Mouse (Mus musculus) liver, embryonic 14.5 days (tissue): ENCODE data around the gene Shisa5. TPM values are rescaled to one million over a fixed set of nuclear protein-coding genes. Genes with fewer than 3 reads are reported as not detected.

Experiments
- ATAC-seq: fragments of 200-750 bp; cut with Nextera tagmentation; 2 replicates; pipeline ENCODE4 v1.8.0; 2017; ENCODE audit warnings: moderate number of reproducible peaks, mild to moderate bottlenecking, moderate library complexity; ENCODE audit not compliant: insufficient read depth
- DNase-seq, 3 experiments: peaks; one replicate each; pipeline ENCODE4 v3.0.0-alpha.2; 2012 to 2013; ENCODE audit warnings: low read depth in 3 of 3, low spot score in 3 of 3
- H3K27ac ChIP-seq: fragments of 300-500 bp; sonication (generic); 2 replicates; pipeline ENCODE4 v1.5.1; 2014; ENCODE audit warnings: moderate library complexity, mild to moderate bottlenecking, control low read depth, inconsistent platforms
- H3K27me3 ChIP-seq: fragments of 300-500 bp; sonication (generic); 2 replicates; pipeline ENCODE4 v1.6.1; 2014; ENCODE audit warnings: mild to moderate bottlenecking, low read length, moderate library complexity; ENCODE audit not compliant: control insufficient read depth, insufficient read depth
- H3K36me3 ChIP-seq: fragments of 300-500 bp; sonication (generic); replicated peaks from 2 replicates; pipeline ENCODE4 v1.6.1; 2014; ENCODE audit warnings: low read depth; ENCODE audit not compliant: control insufficient read depth, insufficient read depth
- H3K4me1 ChIP-seq, 2 experiments: fragments of 200-500 bp in 1 of 2; fragments of 300-500 bp in 1 of 2; sonication (generic) in 1 of 2; replicated peaks; 2 replicates each; pipeline ENCODE4 v1.6.1; 2012 to 2014; ENCODE audit warnings: antibody characterized with exemption in 1 of 2, inconsistent platforms in 1 of 2, low read length in 1 of 2; ENCODE audit not compliant: control insufficient read depth in 2 of 2, insufficient read depth in 2 of 2
- H3K4me2 ChIP-seq: fragments of 300-500 bp; sonication (generic); 2 replicates; pipeline ENCODE4 v1.6.1; 2014; ENCODE audit warnings: low read depth, mild to moderate bottlenecking, control low read depth, moderate library complexity
- H3K4me3 ChIP-seq, 2 experiments: fragments of 200-500 bp in 1 of 2; fragments of 300-500 bp in 1 of 2; sonication (generic) in 1 of 2; 2 replicates each; pipeline ENCODE4 v1.5.1; 2012 to 2014; ENCODE audit warnings: low read depth in 2 of 2, low read length in 2 of 2, mild to moderate bottlenecking in 2 of 2, control low read depth in 1 of 2, inconsistent platforms in 1 of 2, moderate library complexity in 1 of 2; ENCODE audit not compliant: insufficient read depth in 1 of 2
- H3K9ac ChIP-seq: fragments of 300-500 bp; sonication (generic); replicated peaks from 2 replicates; pipeline ENCODE4 v1.6.1; 2014; ENCODE audit warnings: mild to moderate bottlenecking, control low read depth, moderate library complexity
- H3K9me3 ChIP-seq: fragments of 300-500 bp; sonication (generic); 2 replicates; pipeline ENCODE4 v1.6.1; 2016; ENCODE audit warnings: low read length, mixed read lengths; ENCODE audit not compliant: control insufficient read depth
- CTCF ChIP-seq: IDR thresholded peaks from 2 replicates; pipeline ENCODE4 v1.5.1; 2016; ENCODE audit warnings: antibody characterized with exemption, low read depth, control low read depth
- EP300 ChIP-seq: IDR thresholded peaks from 2 replicates; pipeline ENCODE4 v1.6.1; 2016; ENCODE audit warnings: antibody characterized with exemption, low read depth
- WGBS: fragments of 180-500 bp; shearing (Covaris S2); extraction: QIAGEN DNeasy Blood & Tissue Kit; methylation state at CpG from one replicate; pipeline ENCODE4 v1.1.7; 2014; ENCODE audit not compliant: insufficient replicate concordance; 5-methylcytosine and 5-hydroxymethylcytosine counted together
- polyA plus RNA-seq, 2 experiments: library from polyadenylated mRNA; depleted of rRNA in 1 of 2; stranded (reverse) in 1 of 2; unstranded in 1 of 2; fragments of >200 nt; fragmentation: Nextera tagmentation in 1 of 2; extraction: Ambion mirVana in 1 of 2; gene quantifications; 2 replicates each; pipeline versions ENCODE4 v1.2.1 to v1.2.3; 2012 to 2014

Shisa5 gene
- polyA plus RNA-seq, 2 experiments = 14.9 to 16.0 TPM

DNA sequence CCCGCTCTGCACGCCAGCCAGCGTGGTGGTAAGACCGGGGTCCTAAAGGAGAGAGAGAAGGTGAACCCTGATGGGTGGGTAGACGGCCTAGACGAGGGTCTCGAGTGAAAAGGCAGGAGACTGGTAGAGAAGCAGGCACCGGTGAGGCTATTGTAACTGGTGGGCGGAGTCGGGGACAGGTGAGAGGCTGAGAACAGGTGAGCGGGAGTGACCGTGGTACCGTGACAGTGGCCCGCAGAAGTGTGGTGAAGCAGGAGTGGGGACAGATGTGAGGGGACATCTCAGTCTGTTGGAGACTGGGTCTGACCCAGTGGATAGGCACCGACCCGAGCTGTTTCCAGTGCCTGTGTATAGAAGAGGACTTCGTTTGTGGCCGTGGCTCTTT lies 46.3 kb upstream of the Shisa5 start:
- H3K4me1 ChIP-seq = peaks cover 6 to 37% of the 10 kb centered on the region in 2 experiments
- H3K36me3 ChIP-seq = no peaks in the 10 kb centered on the region
- no peak overlapping the region for H3K27ac ChIP-seq
- peak overlapping the region; percentile 51 to 68 for H3K4me3 ChIP-seq
- TF ChIP-seq EP300 (no peak), CTCF (no peak)
- H3K4me2 ChIP-seq = peak overlapping the region; percentile 70
- WGBS = 18% methylated on average over 18 of the region's 18 CpGs
- no peaks in the 10 kb centered on the region for H3K9me3 ChIP-seq
- H3K9ac ChIP-seq = no peak overlapping the region
- no peaks in the 10 kb centered on the region for H3K27me3 ChIP-seq
- no peak for DNase-seq
- ATAC-seq = no peak; the same call in 1 of the 2 replicates

DNA sequence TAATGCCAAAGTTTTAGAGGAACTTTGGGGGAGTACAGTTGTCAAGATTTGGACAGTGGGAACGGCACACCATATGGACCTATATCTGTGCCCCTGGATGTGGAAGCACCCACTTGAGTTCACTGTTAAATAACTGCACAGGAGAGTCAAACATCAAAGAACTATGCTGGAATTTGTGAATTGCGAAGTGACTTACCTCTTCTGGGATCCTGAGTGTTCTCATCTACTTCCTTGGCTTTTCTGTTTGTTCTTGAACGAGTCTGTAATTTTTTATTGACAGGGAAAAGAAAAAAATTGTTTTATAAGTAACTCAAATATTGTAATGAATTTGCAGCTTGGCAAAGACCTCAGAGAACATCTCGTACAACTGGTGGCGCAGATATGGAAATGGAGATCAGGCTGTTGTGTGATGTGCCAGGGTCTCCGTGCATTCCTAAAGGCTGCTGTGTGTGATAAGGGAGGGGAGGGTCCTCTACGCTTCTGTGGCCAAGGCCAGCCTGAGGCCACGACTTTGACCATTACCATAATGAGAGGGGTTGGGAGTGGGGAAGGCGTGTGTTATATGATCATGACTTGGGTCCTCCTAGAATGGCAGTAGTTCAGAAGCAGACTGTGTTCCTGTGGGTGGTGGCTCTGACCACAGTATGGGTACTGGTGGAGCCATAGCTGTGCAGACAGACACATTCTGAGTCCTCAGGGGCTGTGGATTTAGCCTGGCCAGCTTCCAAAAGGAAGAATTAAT lies 45.6 kb upstream of the Shisa5 start:
- H3K9me3 ChIP-seq = no peaks in the 10 kb centered on the region
- H3K4me3 ChIP-seq = peak overlapping the region in 1 of 2 experiments; percentile 51; a peak in 2 of 4 replicates
- DNase-seq (no peak), ATAC-seq (no peak)
- H3K27ac ChIP-seq = no peak overlapping the region
- 43% methylated on average over 9 of the region's 9 CpGs for WGBS
- no peaks in the 10 kb centered on the region for H3K36me3 ChIP-seq
- H3K4me2 ChIP-seq = peak overlapping the region; percentile 70
- H3K9ac ChIP-seq = no peak overlapping the region
- H3K27me3 ChIP-seq = no peaks in the 10 kb centered on the region
- H3K4me1 ChIP-seq = peaks cover 6 to 36% of the 10 kb centered on the region in 2 experiments
- TF ChIP-seq CTCF = no peak
- TF ChIP-seq EP300 = no peak

DNA sequence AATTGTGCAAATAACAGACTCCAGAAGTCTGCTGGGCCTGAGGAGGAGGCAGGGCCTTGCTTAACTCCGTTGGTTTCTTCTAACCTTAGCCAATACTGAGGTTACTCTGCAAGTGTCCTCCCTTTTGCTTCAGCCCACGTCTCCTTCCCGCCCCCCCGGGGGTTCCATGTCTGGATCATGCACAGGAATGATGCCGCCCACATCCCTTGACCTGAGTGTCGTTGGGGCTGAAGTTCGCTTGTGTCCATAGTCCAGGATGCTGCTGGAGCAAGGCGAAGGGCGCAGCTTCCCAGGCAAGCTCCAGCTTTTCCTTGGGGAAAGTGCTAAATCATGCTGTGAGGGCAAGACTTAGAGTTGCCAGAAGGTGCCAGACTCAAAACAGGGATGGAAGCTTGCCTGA lies 42.0 kb upstream of the Shisa5 start:
- no peak overlapping the region for H3K4me2 ChIP-seq
- H3K4me3 ChIP-seq = no peak overlapping the region
- TF ChIP-seq EP300 = no peak
- no peak for TF ChIP-seq CTCF
- 59% methylated on average over 9 of the region's 9 CpGs for WGBS
- no peaks in the 10 kb centered on the region for H3K9me3 ChIP-seq
- H3K27ac ChIP-seq = no peak overlapping the region
- ATAC-seq = no peak
- H3K4me1 ChIP-seq = peaks cover 0 to 22% of the 10 kb centered on the region in 2 experiments
- DNase-seq = no peak
- no peak overlapping the region for H3K9ac ChIP-seq
- H3K27me3 ChIP-seq = no peaks in the 10 kb centered on the region
- H3K36me3 ChIP-seq = no peaks in the 10 kb centered on the region

DNA sequence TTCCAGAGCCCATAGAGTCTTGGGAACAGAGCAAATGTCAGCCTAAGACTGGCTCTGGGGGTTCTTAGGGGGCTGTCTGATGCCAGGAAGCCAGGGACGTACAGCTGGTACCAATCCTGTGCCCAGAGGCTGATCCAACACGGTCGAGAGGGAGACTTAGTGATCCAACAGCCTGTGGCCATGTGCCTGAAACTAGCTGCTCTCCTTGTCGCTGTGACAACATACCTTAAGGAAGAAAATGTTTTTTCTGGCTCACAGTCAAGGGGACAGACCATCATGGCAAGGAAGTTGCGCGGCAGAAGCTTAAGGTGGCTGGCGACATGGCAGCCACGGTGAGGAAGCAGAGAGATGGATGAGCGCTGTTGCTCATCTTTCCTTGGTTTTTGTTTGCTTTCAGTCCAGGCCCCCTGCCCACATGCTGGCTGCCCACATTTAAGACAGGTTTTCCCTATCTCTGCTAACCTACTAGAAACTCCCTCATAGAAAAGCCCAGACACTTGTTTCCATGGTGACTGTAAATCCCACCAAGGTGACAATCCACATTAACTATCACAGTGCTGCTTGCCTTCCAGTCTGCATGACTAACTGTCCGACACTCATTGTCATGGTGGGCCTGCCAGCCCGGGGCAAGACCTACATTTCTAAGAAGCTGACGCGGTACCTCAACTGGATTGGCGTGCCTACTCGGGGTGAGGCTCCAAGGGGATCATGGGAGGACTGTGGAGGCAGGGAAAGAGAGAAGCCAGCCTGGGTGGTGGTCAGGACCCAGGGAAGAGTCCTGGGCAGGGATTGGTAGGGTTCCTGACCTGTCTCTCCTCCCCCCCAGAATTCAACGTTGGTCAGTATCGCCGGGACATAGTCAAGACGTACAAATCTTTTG lies 39.8 kb upstream of the Shisa5 start:
- Histone ChIP-seq H3K36me3 (no peaks in the 10 kb centered on the region), H3K4me1 (peaks cover 0 to 15% of the 10 kb centered on the region in 2 experiments), H3K9ac (no peak overlapping the region), H3K4me3 (no peak overlapping the region), H3K27me3 (no peaks in the 10 kb centered on the region), H3K4me2 (no peak overlapping the region), H3K27ac (no peak overlapping the region), H3K9me3 (no peaks in the 10 kb centered on the region)
- no peak for TF ChIP-seq CTCF
- TF ChIP-seq EP300 = no peak
- DNase-seq (no peak), ATAC-seq (no peak)
- 57% methylated on average over 19 of the region's 19 CpGs for WGBS

DNA sequence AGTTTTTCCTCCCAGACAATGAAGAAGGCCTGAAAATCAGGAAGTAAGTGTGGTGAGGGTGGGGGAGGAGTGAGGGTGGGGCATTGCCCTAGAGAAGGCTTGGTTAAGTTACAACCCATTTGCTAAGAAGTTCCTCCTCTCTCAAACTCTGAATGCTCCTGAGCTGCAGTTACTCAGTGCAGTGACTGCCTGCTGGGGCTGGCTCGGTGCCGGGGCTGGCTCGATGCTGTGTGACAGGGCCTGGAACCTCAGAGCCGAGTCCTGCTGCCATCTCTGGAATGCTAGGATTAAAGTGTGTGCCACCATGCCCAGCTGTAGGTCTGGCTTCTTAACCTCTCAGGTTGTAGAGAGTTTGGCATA lies 39.2 kb upstream of the Shisa5 start:
- Histone ChIP-seq H3K4me1 (peaks cover 0 to 15% of the 10 kb centered on the region in 2 experiments), H3K27me3 (no peaks in the 10 kb centered on the region), H3K9ac (no peak overlapping the region), H3K36me3 (no peaks in the 10 kb centered on the region), H3K4me2 (no peak overlapping the region), H3K27ac (no peak overlapping the region), H3K9me3 (no peaks in the 10 kb centered on the region), H3K4me3 (no peak overlapping the region)
- TF ChIP-seq EP300 (no peak), CTCF (no peak)
- DNase-seq (no peak), ATAC-seq (no peak)
- WGBS = 24% methylated on average over 4 of the region's 4 CpGs
